Mouse (Mus musculus): ENCODE data around the gene Eif3l.

Gene Eif3l

DNA sequence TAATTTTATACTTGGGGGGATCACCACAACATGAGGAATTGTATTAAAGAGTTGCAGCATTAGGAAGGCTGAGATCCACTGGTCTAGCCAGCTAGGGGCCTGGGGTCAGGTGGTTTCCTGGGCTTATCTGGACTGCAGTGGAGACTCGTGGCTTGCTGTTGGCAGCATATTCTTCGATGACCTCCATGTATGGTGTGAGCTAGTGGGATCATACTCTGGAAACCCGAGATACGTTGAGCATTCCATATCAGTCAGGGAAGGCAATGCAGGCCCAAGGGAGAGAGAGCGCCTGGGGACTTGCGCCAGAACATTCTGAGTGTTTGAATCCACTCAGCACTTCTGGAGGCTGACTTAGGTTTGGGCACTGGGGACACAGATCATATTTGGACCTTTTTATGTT is 48.8 kb downstream of the Eif3l start:
- DNase-seq (ENCODE audit: low read depth, low spot score) = no peak

GRCm38 (mm10) chr15:79124331-79124875 is 49.4 kb downstream of the Eif3l start:
- no peak for DNase-seq (ENCODE audit: low read depth, low spot score)

DNA sequence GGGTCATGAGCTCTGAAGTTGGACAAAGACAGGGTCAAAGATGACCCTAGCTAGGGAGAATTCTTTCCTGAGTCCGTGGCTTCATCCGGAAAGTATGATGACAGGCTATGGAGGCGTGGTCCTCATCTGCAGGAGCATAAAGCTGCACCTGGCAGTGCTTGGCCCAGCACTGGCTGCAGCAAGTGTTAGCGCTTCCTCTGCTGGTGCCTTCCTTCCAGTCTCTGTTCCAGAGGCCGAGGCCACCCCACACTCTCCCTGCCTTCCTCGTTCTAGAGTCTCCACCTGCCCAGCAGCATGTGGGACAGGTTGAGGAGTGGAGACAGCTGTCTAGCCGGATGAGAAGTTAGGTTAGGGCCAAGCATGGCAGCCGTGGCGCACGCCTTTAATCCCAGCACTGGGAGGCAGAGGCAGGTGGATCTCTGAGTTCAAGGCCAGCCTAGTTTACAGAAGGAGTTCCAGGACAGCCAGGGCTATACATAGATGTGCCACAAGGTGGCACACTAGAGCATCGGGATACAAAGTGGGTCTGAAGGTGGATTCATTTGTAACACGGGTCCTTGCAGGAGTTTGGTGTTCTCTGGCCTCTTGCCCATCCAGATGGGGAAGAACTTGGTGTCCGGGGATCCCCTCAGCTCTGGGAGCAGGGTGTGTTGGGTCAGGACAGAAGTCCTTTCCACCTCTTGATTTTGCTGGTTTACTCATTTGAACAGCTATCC is 51.4 kb downstream of the Eif3l start:
- DNase-seq (ENCODE audit: low read depth, low spot score) = no peak

DNA sequence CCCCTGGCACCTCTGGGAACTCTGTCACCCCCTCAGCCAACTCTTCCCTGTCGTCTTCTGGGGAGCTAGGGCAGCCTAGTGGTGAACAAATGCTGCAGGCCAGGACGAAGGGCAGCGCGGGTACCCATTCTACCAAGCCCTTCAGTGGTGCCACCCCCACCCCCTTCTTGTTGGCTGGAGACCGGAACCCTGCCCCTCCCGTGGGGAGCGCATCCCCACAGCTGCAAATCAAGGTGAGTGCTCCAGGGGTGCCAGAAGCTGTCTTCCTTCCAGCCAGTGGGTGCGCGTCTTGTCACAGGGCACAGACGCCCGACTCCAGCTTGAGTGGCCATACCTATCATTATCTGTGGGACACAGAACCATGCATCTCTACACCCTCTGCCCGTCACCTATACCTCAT is 52.1 kb downstream of the Eif3l start:
- no peak for DNase-seq (ENCODE audit: low read depth, low spot score)

GRCm38 (mm10) chr15:79128208-79128607 is 53.2 kb downstream of the Eif3l start:
- DNase-seq (ENCODE audit: low read depth, low spot score) = no peak

DNA sequence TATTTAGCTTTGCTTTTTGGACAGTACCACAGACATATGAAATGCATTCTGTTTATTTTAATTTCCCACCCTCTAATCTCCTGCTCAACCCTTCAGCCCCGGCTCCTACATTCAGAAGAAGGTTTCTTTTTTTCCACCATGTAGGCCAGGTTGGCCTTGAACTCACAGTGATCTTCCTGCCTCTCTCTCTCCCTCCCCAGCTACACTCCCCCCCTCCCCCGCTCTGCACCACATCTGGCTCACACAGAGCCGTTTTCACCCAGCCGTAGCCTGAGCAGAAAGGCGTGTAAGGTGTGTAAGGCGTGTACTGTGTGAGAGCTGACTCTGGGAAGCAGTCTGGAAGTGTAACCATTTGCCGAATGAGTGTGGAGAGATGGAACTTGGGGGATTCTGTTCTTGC is 54.3 kb downstream of the Eif3l start:
- DNase-seq (ENCODE audit: low read depth, low spot score) = no peak

DNA sequence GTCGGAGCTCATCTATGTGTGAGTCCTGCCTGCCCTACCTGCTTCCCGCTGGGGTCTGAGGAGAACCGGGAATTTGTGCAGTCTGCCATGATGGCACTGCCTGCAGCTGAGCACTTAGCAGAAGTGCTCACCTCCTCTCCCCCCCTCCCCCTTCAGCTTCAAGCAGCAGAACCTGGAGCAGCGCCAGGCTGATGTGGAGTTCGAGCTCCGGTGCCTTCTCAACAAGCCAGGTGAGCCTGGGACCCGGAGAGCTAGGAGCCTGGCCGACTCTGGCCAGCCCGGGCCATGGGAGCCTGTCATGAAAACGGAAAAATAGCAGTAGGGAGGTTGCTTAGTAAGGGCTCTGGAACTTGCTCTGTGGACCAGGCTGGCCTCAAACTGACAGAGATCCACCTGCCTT is 55.8 kb downstream of the Eif3l start:
- no peak for DNase-seq (ENCODE audit: low read depth, low spot score)

DNA sequence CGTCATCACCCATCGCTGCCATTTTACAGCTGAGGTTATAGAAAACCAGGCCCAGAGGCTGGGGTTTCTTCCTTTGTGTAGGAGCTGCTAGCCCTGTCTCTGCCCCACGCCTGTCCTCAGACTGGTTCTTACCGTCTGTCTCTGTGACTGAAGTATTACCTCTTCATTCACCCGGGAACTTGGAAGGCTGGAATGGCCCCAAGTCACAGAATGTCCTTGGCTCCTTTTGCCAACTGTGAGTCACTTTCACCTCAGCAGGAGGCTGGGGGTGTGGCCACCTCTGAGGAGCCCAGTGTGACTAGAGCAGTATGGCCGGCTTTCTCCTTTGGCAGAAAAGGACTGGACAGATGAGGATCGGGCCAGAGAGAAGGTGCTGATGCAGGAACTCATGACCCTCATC is 56.5 kb downstream of the Eif3l start:
- DNase-seq (ENCODE audit: low read depth, low spot score) = no peak

DNA sequence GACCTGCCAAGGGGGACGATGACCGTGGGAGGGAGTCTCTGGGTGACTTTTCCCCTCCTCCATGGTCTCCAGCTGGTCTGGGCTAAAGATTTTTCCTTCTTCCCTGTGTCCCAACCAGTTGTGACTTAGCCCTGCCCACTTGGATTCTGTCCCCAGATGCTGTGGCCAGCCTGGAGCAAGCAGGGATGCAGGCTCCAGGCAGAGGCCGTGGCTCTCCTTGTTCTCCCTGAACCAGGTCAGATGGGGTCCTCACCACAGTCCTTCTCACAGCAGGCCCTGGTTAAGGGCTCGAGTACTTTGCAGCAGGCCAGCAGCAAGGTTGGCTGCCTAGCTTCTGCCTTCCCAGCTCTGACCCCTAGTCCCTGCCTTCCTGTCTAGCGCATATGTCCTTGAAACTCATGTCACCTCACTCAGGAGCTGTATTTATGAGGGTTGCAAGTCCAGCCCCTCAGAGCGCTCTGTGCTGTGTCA is 58.2 kb downstream of the Eif3l start:
- no peak for DNase-seq (ENCODE audit: low read depth, low spot score)

- no peak for DNase-seq (ENCODE audit: low read depth, low spot score)
Measured at GRCm38 (mm10) chr15:79134496-79135270, 59.7 kb downstream of the Eif3l start.

GRCm38 (mm10) chr15:79135332-79135731 is 60.4 kb downstream of the Eif3l start:
- DNase-seq (ENCODE audit: low read depth, low spot score) = no peak

GRCm38 (mm10) chr15:79135783-79136575 is 61.0 kb downstream of the Eif3l start:
- DNase-seq (ENCODE audit: low read depth, low spot score) = no peak

- DNase-seq (ENCODE audit: low read depth, low spot score) = no peak
Measured at GRCm38 (mm10) chr15:79139640-79140039, 64.7 kb downstream of the Eif3l start.

DNA sequence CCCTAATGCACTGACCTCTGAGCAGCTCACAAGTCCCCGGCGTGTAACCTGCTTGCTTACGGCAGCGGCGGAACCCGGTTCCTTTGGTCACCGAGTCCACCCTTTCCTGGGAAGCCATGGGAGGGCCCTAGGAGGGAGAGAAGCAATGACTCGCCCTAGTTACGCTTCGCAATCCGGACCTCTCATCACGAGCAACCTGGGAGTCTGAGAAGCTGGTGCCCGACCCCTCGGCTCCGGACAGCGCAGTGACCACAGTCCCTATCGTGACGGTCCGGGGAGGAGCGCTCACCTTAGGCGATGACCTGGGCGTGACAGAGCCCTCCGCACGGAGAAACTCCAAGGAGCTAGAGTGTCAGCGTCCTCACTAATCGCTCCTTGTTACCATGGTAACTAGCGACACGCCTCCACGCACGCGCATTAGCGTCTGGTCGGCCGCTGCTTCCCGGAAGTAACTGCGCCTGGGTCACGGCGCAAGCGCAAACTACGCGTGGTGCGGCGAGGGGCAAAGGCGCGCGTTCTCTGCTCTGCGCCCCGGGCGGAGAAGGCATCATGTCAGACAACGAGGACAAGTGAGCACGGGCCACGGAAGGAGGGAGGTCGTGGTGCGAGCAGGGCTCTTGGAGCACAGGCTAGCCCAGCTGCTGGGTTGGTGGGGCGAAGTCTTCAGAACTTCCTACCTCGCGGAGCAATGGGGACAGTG is 66.0 kb downstream of the Eif3l start, which contains the start of the genes Polr2f and 1700088E04Rik:
Gene Polr2f (plus strand): TSS at position 144 of the 700 bp plus-strand sequence.
Gene 1700088E04Rik (minus strand): TSS at position 388 of the 700 bp plus-strand sequence.
- DNase-seq (ENCODE audit: low read depth, low spot score) = peak; percentile 96

GRCm38 (mm10) chr15:79141566-79141917 is 66.6 kb downstream of the Eif3l start:
- no peak for DNase-seq (ENCODE audit: low read depth, low spot score)

DNA sequence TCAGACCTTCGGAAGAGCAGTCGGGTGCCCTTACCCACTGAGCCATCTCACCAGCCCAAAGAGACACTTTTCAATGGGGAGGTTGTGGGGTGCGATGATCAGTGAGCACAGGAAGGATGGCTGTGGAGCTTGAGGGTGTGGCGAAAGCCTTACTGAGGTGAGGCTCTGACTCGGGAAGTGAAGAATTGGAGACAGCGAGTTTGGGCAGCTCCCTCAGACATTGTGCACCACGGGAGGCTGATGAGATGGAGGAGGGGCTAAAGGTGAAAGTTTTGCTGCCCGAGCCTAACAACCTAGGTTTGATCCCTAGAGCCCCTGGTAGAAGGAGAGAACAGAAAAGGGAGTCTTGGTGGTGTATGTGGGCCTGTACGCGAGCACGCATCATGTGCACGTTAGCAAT is 68.3 kb downstream of the Eif3l start:
- DNase-seq (ENCODE audit: low read depth, low spot score) = no peak

All from embryo, embryonic 11.5 days (tissue).